Mouse (Mus musculus): ENCODE measurements around the gene Olfr693.
"Not testable (repeated sequence)": the region's sequence is repeated elsewhere in the genome, so short reads cannot be mapped to it uniquely, and the experiment has no call there.

The Olfr693 gene

GRCm38 (mm10) chr7:106680484-106680883, at the start of gene Olfr693:
TSS of gene Olfr693 (minus strand) at chr7:106680584.
- DNase-seq, result no peak

GRCm38 (mm10) chr7:106725654-106726053, 45.3 kb upstream of the Olfr693 start:
- not testable (repeated sequence) for DNase-seq

GRCm38 (mm10) chr7:106716296-106716695, 35.9 kb upstream of the Olfr693 start, which contains the start of gene Olfr695:
TSS of gene Olfr695 (minus strand) at chr7:106716396.
- DNase-seq, result no peak

GRCm38 (mm10) chr7:106711463-106711862, 31.1 kb upstream of the Olfr693 start:
- no peak for DNase-seq

GRCm38 (mm10) chr7:106707705-106708104, 27.3 kb upstream of the Olfr693 start:
- not testable (repeated sequence) for DNase-seq

- DNase-seq, result no peak
Measured at GRCm38 (mm10) chr7:106696891-106697290, 16.5 kb upstream of the Olfr693 start.

GRCm38 (mm10) chr7:106692976-106693375, 12.6 kb upstream of the Olfr693 start:
- no peak for DNase-seq

- no peak for DNase-seq
Measured at GRCm38 (mm10) chr7:106691714-106692113, 11.3 kb upstream of the Olfr693 start, which contains the start of gene Olfr694. TSS of gene Olfr694 (minus strand) at chr7:106691814.

GRCm38 (mm10) chr7:106685382-106685781, 5.0 kb upstream of the Olfr693 start:
- DNase-seq, result no peak

- DNase-seq, result no peak
Measured at GRCm38 (mm10) chr7:106652344-106652652, 28.1 kb downstream of the Olfr693 start.

- no peak for DNase-seq
Measured at GRCm38 (mm10) chr7:106651555-106652343, 28.6 kb downstream of the Olfr693 start.

- DNase-seq, result no peak
Measured at GRCm38 (mm10) chr7:106649774-106650173, 30.6 kb downstream of the Olfr693 start.

GRCm38 (mm10) chr7:106645261-106645660, 35.1 kb downstream of the Olfr693 start:
- no peak for DNase-seq

GRCm38 (mm10) chr7:106644222-106644870, 36.0 kb downstream of the Olfr693 start:
- DNase-seq, result no peak

- no peak for DNase-seq
Measured at GRCm38 (mm10) chr7:106640839-106641238, 39.5 kb downstream of the Olfr693 start.

GRCm38 (mm10) chr7:106635560-106635959, 44.8 kb downstream of the Olfr693 start:
- no peak for DNase-seq

All from cerebellum, adult 9-11 months (tissue).